Mouse (Mus musculus): Measurements from ENCODE around the gene 5730455P16Rik. TPM values are rescaled to one million over a fixed set of nuclear protein-coding genes. Genes with fewer than 3 reads are reported as not detected.
"Not testable (repeated sequence)": the region's sequence is repeated elsewhere in the genome, so short reads cannot be mapped to it uniquely, and the experiment has no call there.

Gene 5730455P16Rik
- polyA plus RNA-seq (2014; fragmentation: Nextera tagmentation; extraction: Ambion mirVana), result 26.9 and 27.1 TPM in 2 replicates

DNA sequence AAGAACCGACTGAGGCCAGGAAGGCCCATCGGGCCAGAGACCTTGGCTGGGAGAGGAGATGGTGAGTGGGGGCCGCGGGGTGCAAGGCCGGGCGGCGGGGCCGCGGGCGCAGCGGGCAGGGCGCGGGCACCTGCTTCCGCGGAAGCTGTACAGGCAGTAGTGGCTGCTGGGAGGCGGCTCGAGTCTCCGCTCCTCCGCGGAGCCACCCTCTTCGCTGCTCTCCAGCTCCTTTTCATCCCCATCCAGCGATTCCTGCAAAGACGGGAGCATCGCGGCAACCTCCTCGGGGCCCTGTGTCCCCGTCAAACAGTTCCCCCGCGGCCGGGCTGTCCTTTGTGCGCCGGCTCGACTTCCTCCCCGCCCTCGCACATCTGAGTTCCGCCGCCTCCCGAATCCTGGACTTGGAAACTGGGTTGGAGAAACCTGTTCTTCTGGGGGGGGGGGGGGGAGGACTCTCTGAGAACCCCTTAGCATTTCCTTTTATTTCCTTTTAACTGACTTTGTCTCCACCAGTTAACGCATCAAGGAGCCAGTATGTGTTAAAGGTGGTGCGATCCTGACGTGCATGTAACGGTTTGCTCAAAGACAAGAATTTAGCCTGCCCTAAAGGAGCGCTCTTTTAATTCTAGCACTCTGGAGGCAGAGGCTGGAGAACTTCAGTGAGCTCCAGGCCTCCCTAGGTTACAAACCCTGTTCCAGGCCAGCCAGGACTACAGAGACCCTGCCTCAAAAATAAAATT, at the start of gene 5730455P16Rik:
TSS of gene 5730455P16Rik (minus strand) at position 323 of the 740 bp plus-strand sequence.
- ATAC-seq (replicated peaks; ENCODE audit: low FRiP score), result peak; percentile 86
- 2% methylated on average over 43 of the region's 43 CpGs for whole genome bisulfite sequencing

DNA sequence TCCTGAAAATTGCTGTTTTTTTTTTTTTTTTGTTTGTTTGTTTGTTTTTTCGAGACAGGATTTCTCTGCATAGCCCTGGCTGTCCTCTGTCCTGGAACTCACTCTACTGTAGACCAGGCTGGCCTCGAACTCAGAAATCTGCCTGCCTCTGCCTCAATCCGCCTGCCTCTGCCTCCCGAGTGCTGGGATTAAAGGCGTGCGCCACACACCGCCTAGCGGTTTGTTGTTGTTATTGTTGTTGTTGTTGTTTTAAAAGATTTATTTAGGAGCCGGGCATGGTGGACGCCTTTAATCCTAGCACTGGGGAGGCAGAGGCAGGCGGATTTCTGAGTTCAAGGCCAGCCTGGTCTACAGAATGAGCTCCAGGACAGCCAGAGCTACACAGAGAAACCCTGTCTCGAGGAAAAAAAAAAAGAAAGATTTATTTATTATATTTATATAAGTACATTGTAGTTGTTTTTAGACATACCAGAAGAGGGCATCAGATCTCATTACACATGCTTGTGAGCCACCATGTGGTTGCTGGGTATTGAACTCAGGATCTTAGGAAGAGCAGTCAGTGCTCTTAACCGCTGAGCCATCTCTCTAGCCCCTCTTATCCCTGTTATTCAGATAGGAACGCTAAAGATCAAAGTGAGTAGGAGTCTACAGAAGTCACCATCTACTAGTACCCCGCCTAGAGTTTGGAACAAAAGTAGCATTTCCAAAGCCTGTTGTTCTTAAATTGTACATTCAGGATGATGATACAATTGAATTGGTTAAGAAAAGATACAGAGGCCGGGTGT, 48.4 kb upstream of the 5730455P16Rik start:
- not testable (repeated sequence) for H3K27me3 ChIP-seq (ENCODE audit: control insufficient read depth, insufficient read depth, low read length); H3K9me3 ChIP-seq (ENCODE audit: control insufficient read depth, low read length); ATAC-seq (replicated peaks; ENCODE audit: low FRiP score); H3K4me1 ChIP-seq (replicated peaks; ENCODE audit: control insufficient read depth, insufficient read depth, low read length); H3K9ac ChIP-seq (ENCODE audit: low read length); H3K27ac ChIP-seq (ENCODE audit: low read depth, low read length); H3K4me3 ChIP-seq (ENCODE audit: low read depth, low read length); DNase-seq (ENCODE audit: low spot score); H3K4me2 ChIP-seq (ENCODE audit: low read depth, low read length, severe bottlenecking); H3K36me3 ChIP-seq (ENCODE audit: control insufficient read depth, insufficient read depth, low read length)
- WGBS, result 82% methylated on average over 16 of the region's 16 CpGs

More for the DNA sequence above, at the start of gene 5730455P16Rik:
- peak within 1 kb of the TSS; percentile 75 for H3K27ac ChIP-seq (ENCODE audit: low read depth, low read length)
- peak within 1 kb of the TSS; percentile 78 for H3K4me2 ChIP-seq (ENCODE audit: low read depth, low read length, severe bottlenecking)
- peak within 1 kb of the TSS; percentile 70 for H3K4me3 ChIP-seq (ENCODE audit: low read depth, low read length)
- H3K36me3 ChIP-seq (ENCODE audit: control insufficient read depth, insufficient read depth, low read length), result no peaks in the 10 kb centered on the region
- no peaks in the 10 kb centered on the region for H3K9me3 ChIP-seq (ENCODE audit: control insufficient read depth, low read length)
- peak within 1 kb of the TSS; percentile 99 for H3K9ac ChIP-seq (ENCODE audit: low read length)
- peak; percentile 93 for DNase-seq (ENCODE audit: low spot score)
- H3K27me3 ChIP-seq (ENCODE audit: control insufficient read depth, insufficient read depth, low read length), result no peaks in the 10 kb centered on the region
- H3K4me1 ChIP-seq (replicated peaks; ENCODE audit: control insufficient read depth, insufficient read depth, low read length), result 0 out of 2 replicates have a peak, but pooled peaks cover 2% of the 10 kb centered on the region

DNA sequence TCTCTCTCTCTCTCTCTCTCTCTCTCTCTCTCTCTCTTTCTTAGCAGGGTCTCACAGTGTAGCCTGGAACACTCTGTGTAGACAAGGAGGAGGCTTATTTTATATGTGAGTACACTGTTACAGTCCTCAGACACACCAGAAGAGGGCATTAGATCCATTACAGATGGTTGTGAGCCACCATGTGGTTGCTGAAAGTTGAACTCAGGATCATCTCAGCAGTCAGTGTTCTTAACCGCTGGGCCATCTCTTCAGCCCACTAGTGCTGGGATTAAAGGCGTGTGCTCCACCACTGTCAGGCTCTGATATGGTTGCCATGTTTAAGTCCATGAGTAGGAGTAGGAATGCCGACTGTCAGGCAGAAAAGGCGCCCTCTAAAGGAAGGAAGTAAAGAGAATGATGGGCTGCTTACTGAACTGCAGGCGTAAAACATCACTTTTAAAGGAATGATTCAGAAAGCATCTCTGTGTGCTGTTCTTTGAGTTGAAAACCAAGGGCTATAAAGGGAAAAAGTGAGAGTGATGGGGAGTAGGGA, 47.5 kb upstream of the 5730455P16Rik start:
- no peaks in the 10 kb centered on the region for H3K27me3 ChIP-seq (ENCODE audit: control insufficient read depth, insufficient read depth, low read length)
- no peak overlapping the region for H3K27ac ChIP-seq (ENCODE audit: low read depth, low read length)
- H3K9ac ChIP-seq (ENCODE audit: low read length), result no peak overlapping the region
- ATAC-seq (replicated peaks; ENCODE audit: low FRiP score) (no peak), DNase-seq (ENCODE audit: low spot score) (no peak)
- H3K36me3 ChIP-seq (ENCODE audit: control insufficient read depth, insufficient read depth, low read length), result no peaks in the 10 kb centered on the region
- WGBS, result 70% methylated on average over 5 of the region's 5 CpGs
- peaks cover 2% of the 10 kb centered on the region; the same call in 1 of the 2 replicates for H3K4me1 ChIP-seq (replicated peaks; ENCODE audit: control insufficient read depth, insufficient read depth, low read length)
- H3K4me3 ChIP-seq (ENCODE audit: low read depth, low read length), result no peak overlapping the region
- no peaks in the 10 kb centered on the region for H3K9me3 ChIP-seq (ENCODE audit: control insufficient read depth, low read length)
- H3K4me2 ChIP-seq (ENCODE audit: low read depth, low read length, severe bottlenecking), result no peak overlapping the region

DNA sequence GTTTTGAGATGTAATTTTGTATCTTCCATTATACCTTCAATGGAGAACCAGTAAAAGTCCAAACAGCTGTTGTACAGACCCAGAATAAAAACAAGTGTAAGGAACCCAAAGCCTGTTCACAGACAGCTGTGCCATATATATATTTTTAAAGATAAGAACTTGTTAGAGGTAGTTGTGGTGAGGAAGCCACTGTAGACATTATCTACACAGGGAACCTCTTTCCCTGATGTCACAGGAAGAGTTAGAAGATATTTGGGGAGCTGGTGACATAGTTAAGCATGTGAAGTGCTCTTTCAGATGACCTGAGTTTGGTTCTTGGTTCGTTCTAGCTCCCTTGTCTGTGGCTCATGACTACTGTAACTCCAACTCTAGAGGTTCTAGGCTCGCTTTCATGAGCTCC, 46.9 kb upstream of the 5730455P16Rik start:
- Histone ChIP-seq H3K36me3 (ENCODE audit: control insufficient read depth, insufficient read depth, low read length) (no peaks in the 10 kb centered on the region), H3K27ac (ENCODE audit: low read depth, low read length) (no peak overlapping the region), H3K4me2 (ENCODE audit: low read depth, low read length, severe bottlenecking) (no peak overlapping the region), H3K27me3 (ENCODE audit: control insufficient read depth, insufficient read depth, low read length) (no peaks in the 10 kb centered on the region), H3K4me1 (replicated peaks; ENCODE audit: control insufficient read depth, insufficient read depth, low read length) (no peaks in the 10 kb centered on the region; the same call in 1 of the 2 replicates), H3K4me3 (ENCODE audit: low read depth, low read length) (no peak overlapping the region), H3K9ac (ENCODE audit: low read length) (no peak overlapping the region), H3K9me3 (ENCODE audit: control insufficient read depth, low read length) (no peaks in the 10 kb centered on the region)
- ATAC-seq (replicated peaks; ENCODE audit: low FRiP score) (no peak), DNase-seq (ENCODE audit: low spot score) (no peak)
- 80% methylated on average over 2 of the region's 2 CpGs for WGBS

DNA sequence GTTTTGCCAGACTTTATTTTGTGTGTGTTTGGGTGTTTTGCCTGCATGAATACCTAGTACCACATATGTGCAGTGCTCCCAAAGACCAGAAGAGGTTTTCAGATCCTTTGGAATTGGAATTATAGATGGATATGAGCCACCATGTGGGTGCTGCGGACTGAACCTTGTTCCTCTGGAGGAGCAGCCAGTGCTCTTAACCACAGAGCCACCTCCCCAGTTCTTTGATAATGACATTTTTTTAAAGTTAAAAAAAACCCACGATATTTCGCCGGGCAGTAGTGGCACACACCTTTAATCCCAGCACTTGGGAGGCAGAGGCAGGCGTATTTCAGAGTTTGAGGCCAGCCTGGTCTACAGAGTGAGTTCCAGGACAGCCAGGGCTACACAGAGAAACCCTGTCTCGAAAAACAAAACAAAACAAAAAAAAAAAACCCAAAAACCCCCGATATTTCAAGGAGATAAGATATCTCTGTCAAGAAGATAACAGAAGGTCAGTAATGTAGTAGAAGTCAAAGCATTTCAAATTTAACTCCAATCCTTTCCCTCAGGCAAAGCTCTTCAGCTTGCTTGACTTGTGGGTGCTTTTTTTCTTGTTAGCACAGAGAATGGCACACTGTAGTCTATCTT, 43.7 kb upstream of the 5730455P16Rik start:
- Histone ChIP-seq H3K4me2 (ENCODE audit: low read depth, low read length, severe bottlenecking) (no peak overlapping the region), H3K27ac (ENCODE audit: low read depth, low read length) (no peak overlapping the region), H3K4me1 (replicated peaks; ENCODE audit: control insufficient read depth, insufficient read depth, low read length) (no peaks in the 10 kb centered on the region), H3K9ac (ENCODE audit: low read length) (no peak overlapping the region), H3K27me3 (ENCODE audit: control insufficient read depth, insufficient read depth, low read length) (no peaks in the 10 kb centered on the region), H3K9me3 (ENCODE audit: control insufficient read depth, low read length) (peaks cover 4% of the 10 kb centered on the region; the same call in 1 of the 2 replicates), H3K4me3 (ENCODE audit: low read depth, low read length) (no peak overlapping the region), H3K36me3 (ENCODE audit: control insufficient read depth, insufficient read depth, low read length) (no peaks in the 10 kb centered on the region; the same call in 1 of the 2 replicates)
- ATAC-seq (replicated peaks; ENCODE audit: low FRiP score) (no peak), DNase-seq (ENCODE audit: low spot score) (no peak)
- whole genome bisulfite sequencing, result 85% methylated on average over 7 of the region's 7 CpGs

DNA sequence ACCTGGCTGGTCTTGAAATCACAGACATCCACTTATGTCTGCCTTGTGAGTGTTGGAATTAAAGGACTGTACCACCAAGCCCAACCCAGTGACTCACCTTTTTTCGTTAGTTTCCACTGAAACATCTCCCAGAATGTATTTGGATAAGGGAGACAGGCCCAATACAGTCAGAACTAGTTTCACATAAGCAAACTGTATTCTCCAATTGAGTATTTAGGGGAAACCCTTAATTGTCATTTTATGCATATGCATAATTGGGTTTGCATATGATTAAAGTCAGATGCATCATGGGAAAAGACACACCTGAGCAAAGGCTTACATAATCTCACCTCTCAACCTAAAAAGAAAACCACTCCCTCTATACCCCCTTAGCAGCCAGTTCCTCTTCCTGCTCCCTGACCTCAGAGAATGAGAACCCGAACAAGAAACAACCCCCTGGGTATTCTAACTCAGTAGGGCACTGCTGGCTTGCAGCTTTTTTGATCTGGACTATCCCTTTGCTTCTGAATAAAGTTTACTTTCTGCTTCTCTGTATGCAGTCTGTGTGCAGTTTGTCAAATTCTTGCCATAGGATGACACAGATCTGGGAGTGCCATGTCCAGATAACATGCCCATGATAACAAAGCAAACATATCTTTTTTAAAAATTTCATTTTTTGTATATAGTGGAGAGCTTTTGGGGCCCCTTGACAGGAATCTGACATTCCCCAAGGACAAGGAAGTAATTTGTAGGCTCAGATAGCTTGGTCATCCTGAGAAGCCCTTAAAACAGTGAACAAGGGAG, 42.6 kb upstream of the 5730455P16Rik start:
- H3K9me3 ChIP-seq (ENCODE audit: control insufficient read depth, low read length), result peaks cover 4% of the 10 kb centered on the region; the same call in 1 of the 2 replicates
- DNase-seq (ENCODE audit: low spot score) (no peak), ATAC-seq (replicated peaks; ENCODE audit: low FRiP score) (no peak)
- 70% methylated on average over 2 of the region's 2 CpGs for WGBS
- no peaks in the 10 kb centered on the region for H3K4me1 ChIP-seq (replicated peaks; ENCODE audit: control insufficient read depth, insufficient read depth, low read length)
- H3K4me3 ChIP-seq (ENCODE audit: low read depth, low read length), result no peak overlapping the region
- no peak overlapping the region for H3K27ac ChIP-seq (ENCODE audit: low read depth, low read length)
- no peak overlapping the region for H3K4me2 ChIP-seq (ENCODE audit: low read depth, low read length, severe bottlenecking)
- no peaks in the 10 kb centered on the region; the same call in 1 of the 2 replicates for H3K36me3 ChIP-seq (ENCODE audit: control insufficient read depth, insufficient read depth, low read length)
- no peak overlapping the region for H3K9ac ChIP-seq (ENCODE audit: low read length)
- H3K27me3 ChIP-seq (ENCODE audit: control insufficient read depth, insufficient read depth, low read length), result no peaks in the 10 kb centered on the region

DNA sequence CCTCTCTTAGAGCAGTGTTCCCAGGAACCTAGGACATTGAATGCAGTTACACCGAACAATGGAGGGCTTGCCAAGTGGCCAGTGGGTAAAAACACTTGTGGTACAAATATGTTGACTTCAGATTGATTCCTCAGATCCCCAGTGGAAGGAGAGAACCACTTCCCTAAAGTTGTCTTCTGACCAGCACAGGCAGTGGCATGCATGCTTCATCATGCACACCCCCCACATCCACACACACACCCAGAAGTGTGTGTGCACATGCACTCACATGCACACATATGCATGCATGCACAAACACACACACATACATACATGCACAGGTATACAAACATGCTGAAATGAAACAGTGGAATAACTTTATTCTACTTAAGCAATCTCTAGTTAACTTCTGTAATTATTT, 41.9 kb upstream of the 5730455P16Rik start:
- H3K9ac ChIP-seq (ENCODE audit: low read length), result no peak overlapping the region
- WGBS, result 90% methylated on average over 1 of the region's 1 CpGs
- no peak overlapping the region for H3K4me3 ChIP-seq (ENCODE audit: low read depth, low read length)
- ATAC-seq (replicated peaks; ENCODE audit: low FRiP score) (no peak), DNase-seq (ENCODE audit: low spot score) (no peak)
- H3K27ac ChIP-seq (ENCODE audit: low read depth, low read length), result no peak overlapping the region
- H3K27me3 ChIP-seq (ENCODE audit: control insufficient read depth, insufficient read depth, low read length), result no peaks in the 10 kb centered on the region
- no peaks in the 10 kb centered on the region; the same call in 1 of the 2 replicates for H3K36me3 ChIP-seq (ENCODE audit: control insufficient read depth, insufficient read depth, low read length)
- H3K9me3 ChIP-seq (ENCODE audit: control insufficient read depth, low read length), result peaks cover 4% of the 10 kb centered on the region; the same call in 1 of the 2 replicates
- H3K4me1 ChIP-seq (replicated peaks; ENCODE audit: control insufficient read depth, insufficient read depth, low read length), result no peaks in the 10 kb centered on the region
- no peak overlapping the region for H3K4me2 ChIP-seq (ENCODE audit: low read depth, low read length, severe bottlenecking)

All from forebrain, embryonic 11.5 days (tissue).